ENCODE assay signal across 26 mouse cellular contexts in the genomic region with DNA sequence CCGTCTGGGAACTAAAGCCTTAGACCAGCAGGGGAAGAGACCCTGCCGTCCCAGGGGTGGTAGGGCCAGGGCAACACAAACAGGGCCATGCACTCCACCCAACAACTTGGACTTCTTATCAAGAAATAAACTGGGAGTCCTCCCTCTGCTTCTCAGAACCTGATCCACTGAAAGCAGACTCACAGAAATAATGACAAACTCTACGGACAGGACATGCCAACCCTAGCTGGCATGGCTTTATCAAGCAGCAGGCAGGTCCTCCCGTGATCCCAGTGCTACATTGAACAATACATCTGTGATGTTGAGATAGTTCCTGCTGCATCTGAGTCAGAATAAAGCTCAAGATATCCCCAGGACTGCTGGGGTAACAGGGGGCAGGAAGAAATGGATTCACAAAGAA.
DNase-seq lines count a peak whose midpoint lies in the region; ATAC-seq lines count a peak whose summit lies in the region.
"Had no signal": no experiment of that assay in that cellular context is flagged by ENCODE, and none has a peak within 500 bp of the region (broad histone marks: within the 10 kb centered on the region; RNA-seq: fewer than 3 reads in every experiment).

No protein-coding gene starts in this region.

- no peak overlapping the region for H3K4me2 ChIP-seq in heart, embryonic 12.5 days
- peak overlapping the region; percentile 42 for H3K4me2 ChIP-seq in liver, embryonic 13.5 days
- H3K4me2 ChIP-seq: heart, embryonic 13.5 days; hindbrain, embryonic 12.5 days; midbrain, embryonic 12.5 days had no signal

- DNase-seq in heart, postnatal 14 days, result no peak
- DNase-seq in liver, embryonic 13.5 days, result peak; percentile 67
- DNase-seq in neural tube, embryonic 10.5 days (ENCODE audit: extremely low spot score, low spot score), result no peak
- DNase-seq in urinary bladder, postnatal 10 days (ENCODE audit: low spot score), result no peak
- DNase-seq: adrenal gland, postnatal 10 days; cerebellum, adult 18-20 months; cerebellum, postnatal 14 days; gastrocnemius, postnatal 14 days; heart, adult 18-20 months; kidney, adult 18-20 months; spleen, adult 18-20 months; thymus, adult 18-20 months; thymus, postnatal 4 days had no signal

- H3K9ac ChIP-seq in heart, embryonic 12.5 days, result no peak overlapping the region
- H3K9ac ChIP-seq in liver, embryonic 13.5 days, result peak overlapping the region; percentile 56
- H3K9ac ChIP-seq: heart, embryonic 13.5 days; hindbrain, embryonic 12.5 days; midbrain, embryonic 12.5 days had no signal

- intact Hi-C loops in heart, postnatal 14 days (cut with DNase I), result no loop called here

- 0 out of 2 replicates have a peak, but pooled peaks have one; percentile 6 for ATAC-seq in heart, embryonic 12.5 days (ENCODE audit: insufficient number of reproducible peaks, low FRiP score)
- peak; percentile 75 for ATAC-seq in erythroblast, adult 5-6 weeks (replicated peaks; ENCODE audit: low FRiP score, poor library complexity, severe bottlenecking)
- peak; percentile 91 for ATAC-seq in liver, embryonic 13.5 days (ENCODE audit: low read depth)
- peak; percentile 95 for ATAC-seq in megakaryocyte-erythroid progenitor cell, adult 5-6 weeks (replicated peaks; ENCODE audit: low FRiP score, low TSS enrichment, poor library complexity, severe bottlenecking)
- ATAC-seq in cerebellum, adult (ENCODE audit: insufficient number of reproducible peaks, low FRiP score, low TSS enrichment), result no peak
- ATAC-seq: forebrain, embryonic 16.5 days; lung, postnatal 0 days had no signal

- 0 out of 2 replicates have a peak, but pooled peaks cover 3% of the 10 kb centered on the region for H3K4me1 ChIP-seq in heart, embryonic 12.5 days (replicated peaks)
- H3K4me1 ChIP-seq in liver, embryonic 13.5 days (replicated peaks), result peaks cover 46% of the 10 kb centered on the region
- H3K4me1 ChIP-seq: forebrain, embryonic 10.5 days; heart, embryonic 13.5 days; limb, embryonic 10.5 days; midbrain, embryonic 12.5 days had no signal

- 75% methylated on average over 4 of the region's 4 CpGs for WGBS in heart, embryonic 12.5 days
- WGBS in liver, embryonic 13.5 days (ENCODE audit: insufficient replicate concordance), result 33% methylated on average over 4 of the region's 4 CpGs

- no peaks in the 10 kb centered on the region for H3K36me3 ChIP-seq in heart, embryonic 12.5 days
- no peaks in the 10 kb centered on the region for H3K36me3 ChIP-seq in liver, embryonic 13.5 days
- H3K36me3 ChIP-seq: forebrain, embryonic 10.5 days; heart, embryonic 13.5 days; hindbrain, embryonic 12.5 days; limb, embryonic 10.5 days; midbrain, embryonic 12.5 days had no signal

- no peak overlapping the region for H3K27ac ChIP-seq in heart, embryonic 12.5 days (ENCODE audit: poor library complexity, severe bottlenecking)
- peak overlapping the region; percentile 92 for H3K27ac ChIP-seq in liver, embryonic 13.5 days
- H3K27ac ChIP-seq: forebrain, embryonic 10.5 days; heart, embryonic 13.5 days; hindbrain, embryonic 12.5 days; layer of hippocampus, adult 2 months; limb, embryonic 10.5 days; macrophage; midbrain, embryonic 12.5 days had no signal

- no peaks in the 10 kb centered on the region for H3K9me3 ChIP-seq in heart, embryonic 12.5 days (replicated peaks)
- no peaks in the 10 kb centered on the region for H3K9me3 ChIP-seq in liver, embryonic 13.5 days (replicated peaks)
- H3K9me3 ChIP-seq: forebrain, embryonic 10.5 days; heart, embryonic 13.5 days; hindbrain, embryonic 12.5 days; limb, embryonic 10.5 days; midbrain, embryonic 12.5 days had no signal

- no peak overlapping the region for H3K4me3 ChIP-seq in heart, embryonic 12.5 days
- no peak overlapping the region for H3K4me3 ChIP-seq in liver, embryonic 13.5 days (replicated peaks)
- H3K4me3 ChIP-seq: forebrain, embryonic 10.5 days; heart, embryonic 13.5 days; hindbrain, embryonic 12.5 days; layer of hippocampus, adult 2 months; limb, embryonic 10.5 days; midbrain, embryonic 12.5 days had no signal

- H3K27me3 ChIP-seq in heart, embryonic 12.5 days (replicated peaks), result no peaks in the 10 kb centered on the region
- no peaks in the 10 kb centered on the region for H3K27me3 ChIP-seq in liver, embryonic 13.5 days
- H3K27me3 ChIP-seq: heart, embryonic 13.5 days; hindbrain, embryonic 12.5 days; midbrain, embryonic 12.5 days had no signal
